Mouse (Mus musculus) kidney, adult 18-20 months (tissue): ENCODE measurements around the gene Itih4.

Source experiments
- DNase-seq: peaks from one replicate; pipeline ENCODE4 v3.0.0; 2021

Itih4 gene

GRCm38 (mm10) chr14:30943860-30944674 lies 57.8 kb downstream of the Itih4 start:
- peak; percentile 67 for DNase-seq

- DNase-seq = no peak
These were observed 58.5 kb downstream of the Itih4 start for GRCm38 (mm10) chr14:30944745-30945144.

- DNase-seq = no peak
These were observed 63.7 kb downstream of the Itih4 start for GRCm38 (mm10) chr14:30949986-30950385.

GRCm38 (mm10) chr14:30951154-30951825 lies 65.0 kb downstream of the Itih4 start, which contains the start of gene Nek4:
Gene Nek4 (plus strand): TSS chr14:30951377.
- DNase-seq = peak; percentile 94
